Mouse (Mus musculus): ENCODE measurements around the gene H2-Ob. TPM values are rescaled to one million over a fixed set of nuclear protein-coding genes. Genes with fewer than 3 reads are reported as not detected.

Gene H2-Ob
- total and polyA plus RNA-seq, 3 experiments, result 13.7 to 31.9 (median 19.9) TPM

GRCm38 (mm10) chr17:34193468-34193867 lies 45.2 kb upstream of the H2-Ob start:
- dilution Hi-C loops (cut with MboI; ENCODE audit: extremely low pct_ligation_motif_present, extremely low pct_unique_long_range_greater_than_20kb, low sequenced_read_pairs), result no loop called here
- H3K9ac ChIP-seq (ENCODE audit: insufficient read depth, low read depth), result no peak overlapping the region
- H3K4me1 ChIP-seq (ENCODE audit: control insufficient read depth in 1 of 2, insufficient read depth in 2 of 2), result peaks cover 32 to 72% of the 10 kb centered on the region in 2 experiments
- no peak overlapping the region; the same call in 1 of the 2 replicates for H3K4me2 ChIP-seq (ENCODE audit: insufficient read depth, low read depth, poor library complexity, severe bottlenecking)
- H3K4me3 ChIP-seq (replicated peaks in 1 of 3; ENCODE audit: low read depth in 2 of 3, low read length in 2 of 3, poor library complexity in 1 of 3), result no peak overlapping the region
- H3K27ac ChIP-seq (ENCODE audit: insufficient read depth, low read depth), result no peak overlapping the region
- no peak for DNase-seq (ENCODE audit: extremely low read depth)
- in situ Hi-C loops (cut with MboI; ENCODE audit: low pct_ligation_motif_present, low pct_unique_long_range_greater_than_20kb, low sequenced_read_pairs), result no loop called here
- TF ChIP-seq IRF4 (IDR thresholded peaks at IDR 0.05; ENCODE audit: low read depth, low read length) (no peak), MAZ (IDR thresholded peaks at IDR 0.05; ENCODE audit: low read depth, low read length) (no peak), MAFK (IDR thresholded peaks at IDR 0.05; ENCODE audit: insufficient replicate concordance, low read length) (no peak), ZC3H11A (IDR thresholded peaks at IDR 0.05; ENCODE audit: low read depth, low read length) (no peak), RAD21 (IDR thresholded peaks at IDR 0.05; ENCODE audit: low read depth, low read length) (no peak), CTCF (conservative IDR thresholded peaks at IDR 0.05 in 1 of 2, IDR thresholded peaks at IDR 0.05 in 1 of 2; ENCODE audit: low read depth in 2 of 2, low read length in 2 of 2) (no peak), PAX5 (IDR thresholded peaks at IDR 0.05; ENCODE audit: low read length) (no peak), E2F4 (IDR thresholded peaks at IDR 0.05; ENCODE audit: insufficient replicate concordance, low read depth, low read length) (no peak), NRF1 (IDR thresholded peaks at IDR 0.05; ENCODE audit: low read depth, low read length) (no peak), EP300 (IDR thresholded peaks at IDR 0.05; ENCODE audit: low read length) (no peak), MXI1 (IDR thresholded peaks at IDR 0.05; ENCODE audit: low read depth, low read length) (no peak), JUN (IDR thresholded peaks at IDR 0.05; ENCODE audit: insufficient read depth, low read depth, low read length) (no peak), USF2 (conservative IDR thresholded peaks at IDR 0.05; ENCODE audit: low read depth, low read length) (no peak), JUND (conservative IDR thresholded peaks at IDR 0.05; ENCODE audit: low read depth, low read length) (no peak)
- H3K36me3 ChIP-seq (replicated peaks in 1 of 2; ENCODE audit: control insufficient read depth in 1 of 2, insufficient read depth in 1 of 2, low read length in 1 of 2), result peaks cover 60 to 76% of the 10 kb centered on the region in 2 experiments
- H3K9me3 ChIP-seq (replicated peaks; ENCODE audit: low read length), result no peaks in the 10 kb centered on the region
- H3K79me2 ChIP-seq (replicated peaks; ENCODE audit: control insufficient read depth, extremely low read depth, insufficient read depth, poor library complexity, severe bottlenecking), result peaks cover 68% of the 10 kb centered on the region
- H3K27me3 ChIP-seq (replicated peaks), result no peaks in the 10 kb centered on the region

GRCm38 (mm10) chr17:34194723-34195122 lies 44.0 kb upstream of the H2-Ob start:
- Histone ChIP-seq H3K79me2 (replicated peaks; ENCODE audit: control insufficient read depth, extremely low read depth, insufficient read depth, poor library complexity, severe bottlenecking) (peaks cover 68% of the 10 kb centered on the region), H3K4me2 (ENCODE audit: insufficient read depth, low read depth, poor library complexity, severe bottlenecking) (0 out of 2 replicates have a peak overlapping the region, but pooled peaks have one; percentile 17), H3K27ac (ENCODE audit: insufficient read depth, low read depth) (peak overlapping the region; percentile 35), H3K9ac (ENCODE audit: insufficient read depth, low read depth) (no peak overlapping the region), H3K36me3 (replicated peaks in 1 of 2; ENCODE audit: control insufficient read depth in 1 of 2, insufficient read depth in 1 of 2, low read length in 1 of 2) (peaks cover 62 to 76% of the 10 kb centered on the region in 2 experiments), H3K27me3 (replicated peaks) (no peaks in the 10 kb centered on the region), H3K4me1 (ENCODE audit: control insufficient read depth in 1 of 2, insufficient read depth in 2 of 2) (peaks cover 32 to 67% of the 10 kb centered on the region in 2 experiments), H3K4me3 (replicated peaks in 1 of 3; ENCODE audit: low read depth in 2 of 3, low read length in 2 of 3, poor library complexity in 1 of 3) (no peak overlapping the region), H3K9me3 (replicated peaks; ENCODE audit: low read length) (no peaks in the 10 kb centered on the region)
- in situ Hi-C loops (cut with MboI; ENCODE audit: low pct_ligation_motif_present, low pct_unique_long_range_greater_than_20kb, low sequenced_read_pairs) (no loop called here), dilution Hi-C loops (cut with MboI; ENCODE audit: extremely low pct_ligation_motif_present, extremely low pct_unique_long_range_greater_than_20kb, low sequenced_read_pairs) (no loop called here)
- TF ChIP-seq IRF4 (IDR thresholded peaks at IDR 0.05; ENCODE audit: low read depth, low read length) (no peak), ETS1 (conservative IDR thresholded peaks at IDR 0.05; ENCODE audit: low read depth, low read length) (no peak), RAD21 (IDR thresholded peaks at IDR 0.05; ENCODE audit: low read depth, low read length) (no peak), CHD1 (IDR thresholded peaks at IDR 0.05; ENCODE audit: low read depth, low read length) (no peak), CTCF (conservative IDR thresholded peaks at IDR 0.05 in 1 of 2, IDR thresholded peaks at IDR 0.05 in 1 of 2; ENCODE audit: low read depth in 2 of 2, low read length in 2 of 2) (no peak), E2F4 (IDR thresholded peaks at IDR 0.05; ENCODE audit: insufficient replicate concordance, low read depth, low read length) (no peak), POLR2AphosphoS2 (IDR thresholded peaks at IDR 0.05; ENCODE audit: low read depth, low read length) (no peak), MXI1 (IDR thresholded peaks at IDR 0.05; ENCODE audit: low read depth, low read length) (no peak), PAX5 (IDR thresholded peaks at IDR 0.05; ENCODE audit: low read length) (no peak), SMC3 (IDR thresholded peaks at IDR 0.05; ENCODE audit: low read depth, low read length) (no peak), USF2 (conservative IDR thresholded peaks at IDR 0.05; ENCODE audit: low read depth, low read length) (no peak), CHD2 (IDR thresholded peaks at IDR 0.05; ENCODE audit: low read length) (no peak), MAFK (IDR thresholded peaks at IDR 0.05; ENCODE audit: insufficient replicate concordance, low read length) (no peak), MEF2A (IDR thresholded peaks at IDR 0.05; ENCODE audit: borderline replicate concordance, low read depth, low read length) (no peak), MYC (IDR thresholded peaks at IDR 0.05; ENCODE audit: low read depth, low read length) (no peak), RCOR1 (conservative IDR thresholded peaks at IDR 0.05; ENCODE audit: low read depth, low read length) (no peak), JUN (IDR thresholded peaks at IDR 0.05; ENCODE audit: insufficient read depth, low read depth, low read length) (no peak), TBP (conservative IDR thresholded peaks at IDR 0.05; ENCODE audit: low read depth, low read length) (no peak)
- DNase-seq (ENCODE audit: extremely low read depth), result no peak

Measured in CH12.LX (cell line).